ENCODE assay signal across 19 mouse cellular contexts in the genomic region with DNA sequence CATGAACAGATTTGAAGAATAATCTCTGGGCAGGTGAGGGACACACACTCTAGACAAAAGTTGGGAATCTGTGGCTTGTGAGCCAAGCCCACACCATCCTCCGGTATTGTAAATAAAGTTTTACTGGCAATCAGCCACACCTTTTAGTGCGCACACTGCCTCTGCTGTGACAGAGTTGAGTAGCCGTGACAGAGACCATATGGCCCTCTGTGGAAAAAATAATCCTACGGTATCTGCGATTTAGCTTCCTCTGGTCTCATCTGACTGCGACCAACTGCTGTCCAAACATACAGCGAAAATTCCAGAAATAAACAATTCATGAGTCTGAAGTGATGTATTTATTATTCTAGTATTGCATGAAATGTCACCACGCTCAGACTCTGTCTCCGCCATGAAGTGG.
DNase-seq lines count a peak whose midpoint lies in the region; ATAC-seq and TF ChIP-seq lines count a peak whose summit lies in the region.
"Had no signal": no experiment of that assay in that cellular context is flagged by ENCODE, and none has a peak within 500 bp of the region (broad histone marks: within the 10 kb centered on the region; RNA-seq: fewer than 3 reads in every experiment).

No protein-coding gene starts in this region.

- intact Hi-C loops in heart, adult 2 months (cut with DNase I), result no loop called here

- no peaks in the 10 kb centered on the region for H3K36me3 ChIP-seq in heart, embryonic 13.5 days
- no peaks in the 10 kb centered on the region for H3K36me3 ChIP-seq in heart, adult 2 months (ENCODE audit: control insufficient read depth, insufficient read depth, low read length)
- no peaks in the 10 kb centered on the region for H3K36me3 ChIP-seq in kidney, embryonic 15.5 days
- no peaks in the 10 kb centered on the region for H3K36me3 ChIP-seq in stomach, embryonic 14.5 days (ENCODE audit: control insufficient read depth, insufficient read depth, low read length)
- no peaks in the 10 kb centered on the region for H3K36me3 ChIP-seq in stomach, postnatal 0 days (ENCODE audit: control insufficient read depth, insufficient read depth, low read length)

- H3K79me2 ChIP-seq in heart, adult 2 months (replicated peaks; ENCODE audit: control insufficient read depth, insufficient read depth, low read length), result no peaks in the 10 kb centered on the region

- no peak overlapping the region for H3K4me3 ChIP-seq in heart, embryonic 13.5 days
- no peak overlapping the region for H3K4me3 ChIP-seq in heart, adult 2 months
- H3K4me3 ChIP-seq in kidney, embryonic 15.5 days (replicated peaks), result no peak overlapping the region
- no peak overlapping the region for H3K4me3 ChIP-seq in stomach, embryonic 14.5 days (ENCODE audit: low read depth, low read length)
- H3K4me3 ChIP-seq in stomach, postnatal 0 days (ENCODE audit: low read depth, low read length), result no peak overlapping the region
- H3K4me3 ChIP-seq: forebrain, embryonic 13.5 days; megakaryocyte, embryonic 14.5 days; myocyte had no signal

- ATAC-seq in heart, embryonic 13.5 days (ENCODE audit: extremely low read depth, insufficient number of reproducible peaks, low FRiP score, low TSS enrichment), result no peak
- ATAC-seq in kidney, embryonic 15.5 days (replicated peaks; ENCODE audit: low FRiP score), result no peak
- ATAC-seq in stomach, embryonic 14.5 days (ENCODE audit: insufficient number of reproducible peaks, insufficient read depth, low FRiP score, low read depth), result peak; percentile 48; the same call in 1 of the 2 replicates
- no peak for ATAC-seq in stomach, postnatal 0 days (ENCODE audit: low FRiP score, low TSS enrichment)
- ATAC-seq: forebrain, embryonic 13.5 days had no signal

- no peak overlapping the region for H3K9ac ChIP-seq in heart, embryonic 13.5 days
- H3K9ac ChIP-seq in heart, adult 2 months (ENCODE audit: low read depth, low read length), result no peak overlapping the region
- no peak overlapping the region for H3K9ac ChIP-seq in kidney, embryonic 15.5 days
- no peak overlapping the region for H3K9ac ChIP-seq in stomach, embryonic 14.5 days (replicated peaks; ENCODE audit: low read depth, low read length)
- no peak overlapping the region for H3K9ac ChIP-seq in stomach, postnatal 0 days (ENCODE audit: low read length)
- H3K9ac ChIP-seq: forebrain, embryonic 13.5 days; hindbrain, embryonic 14.5 days had no signal

- TF ChIP-seq EP300 in heart, adult 2 months (IDR thresholded peaks at IDR 0.05; ENCODE audit: insufficient read depth, low read depth, low read length), result no peak
- TF ChIP-seq EP300 in stomach, postnatal 0 days (optimal IDR thresholded peaks at IDR 0.05), result no peak

- H3K4me2 ChIP-seq in heart, embryonic 13.5 days, result no peak overlapping the region
- H3K4me2 ChIP-seq in kidney, embryonic 15.5 days, result no peak overlapping the region
- H3K4me2 ChIP-seq in stomach, embryonic 14.5 days (replicated peaks; ENCODE audit: low read depth, low read length), result no peak overlapping the region
- no peak overlapping the region for H3K4me2 ChIP-seq in stomach, postnatal 0 days (replicated peaks; ENCODE audit: low read depth)
- H3K4me2 ChIP-seq: forebrain, embryonic 13.5 days; hindbrain, embryonic 14.5 days; liver, embryonic 11.5 days had no signal

- TF ChIP-seq CTCF in heart, adult 2 months (IDR thresholded peaks at IDR 0.05), result no peak
- no peak for TF ChIP-seq CTCF in stomach, postnatal 0 days (IDR thresholded peaks at IDR 0.05; ENCODE audit: low read depth)

- H3K27ac ChIP-seq in heart, embryonic 13.5 days (replicated peaks), result peak overlapping the region; percentile 74
- no peak overlapping the region; the same call in 1 of the 2 replicates for H3K27ac ChIP-seq in heart, adult 2 months
- peak overlapping the region; percentile 35; the same call in 1 of the 2 replicates for H3K27ac ChIP-seq in kidney, embryonic 15.5 days
- H3K27ac ChIP-seq in stomach, embryonic 14.5 days (ENCODE audit: low read length), result 0 out of 2 replicates have a peak overlapping the region, but pooled peaks have one; percentile 23
- no peak overlapping the region for H3K27ac ChIP-seq in stomach, postnatal 0 days (replicated peaks)
- H3K27ac ChIP-seq: forebrain, embryonic 13.5 days; hindbrain, embryonic 14.5 days had no signal

- WGBS in heart, embryonic 13.5 days, result 45% methylated on average over 9 of the region's 9 CpGs
- 30% methylated on average over 9 of the region's 9 CpGs for WGBS in heart, adult 2 months
- WGBS in kidney, embryonic 15.5 days, result 49% methylated on average over 9 of the region's 9 CpGs
- 39% methylated on average over 9 of the region's 9 CpGs for WGBS in stomach, embryonic 14.5 days
- 45% methylated on average over 9 of the region's 9 CpGs for WGBS in stomach, postnatal 0 days

- no peak for DNase-seq in heart, adult 2 months
- DNase-seq in kidney, adult 9 months, result no peak
- no peak for DNase-seq in stomach, postnatal 0 days (ENCODE audit: low spot score)
- no peak for DNase-seq in adrenal gland, postnatal 36 days
- DNase-seq: B cell, adult 2 months; cerebellum, postnatal 36 days; gastrocnemius, postnatal 14 days; kidney, adult 11 months; lung, postnatal 10 days; midbrain, embryonic 14.5 days; thymus, adult 18-20 months had no signal

- TF ChIP-seq POLR2A in heart, adult 2 months (IDR thresholded peaks at IDR 0.05; ENCODE audit: insufficient read depth, low read depth, low read length), result no peak

- no peaks in the 10 kb centered on the region for H3K9me3 ChIP-seq in heart, embryonic 13.5 days
- H3K9me3 ChIP-seq in kidney, embryonic 15.5 days (replicated peaks), result no peaks in the 10 kb centered on the region
- H3K9me3 ChIP-seq in stomach, embryonic 14.5 days (ENCODE audit: control insufficient read depth, low read depth, low read length), result no peaks in the 10 kb centered on the region
- H3K9me3 ChIP-seq in stomach, postnatal 0 days (ENCODE audit: control insufficient read depth, low read length), result no peaks in the 10 kb centered on the region
- H3K9me3 ChIP-seq: forebrain, embryonic 13.5 days; megakaryocyte, embryonic 14.5 days had no signal

- H3K27me3 ChIP-seq in heart, embryonic 13.5 days (replicated peaks), result no peaks in the 10 kb centered on the region
- H3K27me3 ChIP-seq in heart, adult 2 months (ENCODE audit: control insufficient read depth, insufficient read depth, low read length), result no peaks in the 10 kb centered on the region
- H3K27me3 ChIP-seq in kidney, embryonic 15.5 days, result no peaks in the 10 kb centered on the region
- H3K27me3 ChIP-seq in stomach, embryonic 14.5 days (ENCODE audit: control insufficient read depth, insufficient read depth, low read length), result no peaks in the 10 kb centered on the region
- no peaks in the 10 kb centered on the region for H3K27me3 ChIP-seq in stomach, postnatal 0 days (ENCODE audit: control insufficient read depth, insufficient read depth, low read length)
- H3K27me3 ChIP-seq: forebrain, embryonic 13.5 days had no signal

- H3K4me1 ChIP-seq in heart, embryonic 13.5 days, result peaks cover 61% of the 10 kb centered on the region
- no peaks in the 10 kb centered on the region; the same call in 1 of the 2 replicates for H3K4me1 ChIP-seq in heart, adult 2 months (ENCODE audit: control insufficient read depth, insufficient read depth, low read length)
- peaks cover 56% of the 10 kb centered on the region for H3K4me1 ChIP-seq in kidney, embryonic 15.5 days
- H3K4me1 ChIP-seq in stomach, embryonic 14.5 days (ENCODE audit: control insufficient read depth, insufficient read depth, low read length), result peaks cover 15% of the 10 kb centered on the region
- no peaks in the 10 kb centered on the region; the same call in 1 of the 2 replicates for H3K4me1 ChIP-seq in stomach, postnatal 0 days (replicated peaks; ENCODE audit: control insufficient read depth, insufficient read depth)
- H3K4me1 ChIP-seq: megakaryocyte, embryonic 14.5 days had no signal

Comparison
In these comparisons a context has a peak if more than half of its experiments do, and no peak if none do; other contexts are left out.
1. H3K27ac ChIP-seq: peak in heart, embryonic 13.5 days (single experiment), kidney, embryonic 15.5 days (single experiment) and stomach, embryonic 14.5 days (single experiment); none in heart, adult 2 months (single experiment) and stomach, postnatal 0 days (single experiment).